Mouse (Mus musculus) T-helper 1 cell (primary cell): ENCODE data around the gene Sumo3.

ENCODE experiments used
- in situ Hi-C: fragments of 300-600 bp; cut with MboI, MseI; formaldehyde crosslinking; loops from one replicate; pipeline ENCODE4 v1.15.1; 2025; ENCODE audit warnings: high pct_unique_total_duplicates

Sumo3 gene

GRCm38 (mm10) chr10:77588036-77588435 lies 17.9 kb upstream of the Sumo3 start:
- in situ Hi-C loops: no loop called here

DNA sequence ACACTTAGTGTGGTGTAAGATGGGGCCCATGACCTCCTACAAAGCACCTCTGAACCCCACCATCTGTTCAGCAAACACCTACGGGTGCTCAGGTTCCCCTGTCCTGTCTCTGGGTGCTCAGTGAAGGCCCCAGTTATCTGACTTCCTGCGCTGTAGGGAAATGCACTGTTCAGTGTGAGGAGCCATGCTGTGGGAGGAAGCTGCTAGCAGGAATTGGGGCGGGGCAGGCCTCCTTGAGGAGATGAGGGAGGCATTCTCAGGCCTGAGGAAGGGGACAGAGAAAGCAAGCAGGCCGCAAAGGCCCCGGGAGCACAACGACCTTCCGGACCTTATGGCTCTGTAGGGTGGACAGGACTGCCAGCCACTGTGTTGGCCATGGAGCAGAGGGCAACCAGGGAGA lies 16.8 kb upstream of the Sumo3 start:
- in situ Hi-C loops: no loop called here

DNA sequence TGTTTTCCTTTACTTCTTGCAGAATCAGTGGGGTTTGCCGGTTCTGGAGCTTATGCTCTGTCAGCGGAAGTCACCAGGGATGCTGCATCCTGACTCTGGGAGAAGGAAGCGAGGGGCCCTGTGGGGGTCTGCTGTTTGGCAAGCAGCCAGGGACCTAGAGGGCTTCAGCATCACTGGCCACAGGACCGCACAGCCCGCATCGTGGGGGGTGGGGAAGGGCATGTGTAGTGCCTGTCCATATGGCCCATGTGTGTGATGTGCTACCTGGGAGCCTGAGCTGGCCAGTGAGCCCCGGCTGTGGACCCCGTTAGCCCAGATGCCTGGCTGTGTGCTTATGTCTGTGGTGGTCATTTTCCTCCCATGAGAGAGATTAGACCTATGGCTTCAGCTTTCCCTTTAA lies 16.1 kb upstream of the Sumo3 start:
- in situ Hi-C loops: no loop called here

GRCm38 (mm10) chr10:77590812-77591211 lies 15.1 kb upstream of the Sumo3 start:
- in situ Hi-C loops: no loop called here

DNA sequence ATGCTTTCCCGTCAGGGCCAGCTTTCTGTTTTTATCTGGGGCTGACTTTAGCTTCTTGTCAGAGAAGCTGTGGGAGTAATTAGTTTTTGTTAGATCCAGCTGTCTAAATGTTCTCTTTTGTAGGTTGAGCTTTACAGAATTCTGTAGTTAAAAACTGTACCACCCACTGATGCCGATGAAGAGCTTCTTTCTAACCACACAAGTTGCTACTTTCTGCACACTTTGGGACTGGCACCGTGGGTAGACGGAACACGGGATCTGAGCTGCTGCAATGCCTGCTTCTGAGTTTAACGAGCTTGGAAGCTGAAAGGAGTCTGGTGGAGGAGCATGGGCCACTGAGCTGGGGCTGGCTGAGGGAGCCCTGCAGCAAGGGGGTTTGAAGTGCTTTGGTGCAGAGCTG lies 14.4 kb upstream of the Sumo3 start:
- in situ Hi-C loops: no loop called here

DNA sequence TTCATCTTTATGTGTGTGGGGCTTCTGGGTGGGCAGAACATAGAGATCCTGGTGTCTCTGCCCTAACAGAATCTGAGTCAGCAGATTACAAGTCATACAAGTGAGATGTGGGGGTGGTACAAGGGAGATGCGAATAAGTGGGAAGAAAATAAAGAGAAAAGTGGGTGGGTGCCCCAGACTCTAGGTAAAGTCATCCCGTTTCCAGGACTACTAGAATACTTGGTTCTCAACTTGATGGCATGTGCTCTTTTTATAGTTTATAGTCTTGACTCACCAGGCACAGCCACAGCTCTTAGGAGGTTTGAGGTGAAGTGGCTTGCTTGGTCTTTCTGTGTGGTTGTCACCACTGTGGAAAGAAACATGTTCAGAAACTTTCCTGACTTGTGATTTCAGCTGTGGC lies 9.8 kb upstream of the Sumo3 start:
- in situ Hi-C loops: no loop called here

GRCm38 (mm10) chr10:77603021-77603420 lies 2.9 kb upstream of the Sumo3 start:
- in situ Hi-C loops: no loop called here

GRCm38 (mm10) chr10:77604111-77604510 lies 1.8 kb upstream of the Sumo3 start:
- in situ Hi-C loops: no loop called here

DNA sequence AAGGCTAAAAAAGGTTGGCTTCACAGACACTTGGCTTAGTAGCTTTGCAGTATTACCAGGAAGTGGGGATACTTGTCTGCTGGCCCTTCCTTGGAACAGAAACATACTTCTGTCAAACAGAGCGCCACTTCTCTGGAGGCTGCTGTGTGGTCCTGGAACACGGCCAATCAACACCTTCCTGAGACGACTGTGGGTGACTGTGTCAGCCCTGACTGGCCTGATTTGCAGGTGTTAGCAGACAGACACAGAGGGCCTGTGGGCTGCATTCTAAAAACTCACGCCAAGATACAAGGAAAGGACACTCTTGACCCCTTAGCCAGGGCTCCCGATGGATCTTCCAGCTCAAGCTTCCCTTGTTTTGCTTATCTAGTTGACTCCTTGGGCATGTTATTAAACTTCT lies 939 bp upstream of the Sumo3 start:
- in situ Hi-C loops: no loop called here

- in situ Hi-C loops: no loop called here
These were observed 529 bp upstream of the Sumo3 start for GRCm38 (mm10) chr10:77605368-77605767.

DNA sequence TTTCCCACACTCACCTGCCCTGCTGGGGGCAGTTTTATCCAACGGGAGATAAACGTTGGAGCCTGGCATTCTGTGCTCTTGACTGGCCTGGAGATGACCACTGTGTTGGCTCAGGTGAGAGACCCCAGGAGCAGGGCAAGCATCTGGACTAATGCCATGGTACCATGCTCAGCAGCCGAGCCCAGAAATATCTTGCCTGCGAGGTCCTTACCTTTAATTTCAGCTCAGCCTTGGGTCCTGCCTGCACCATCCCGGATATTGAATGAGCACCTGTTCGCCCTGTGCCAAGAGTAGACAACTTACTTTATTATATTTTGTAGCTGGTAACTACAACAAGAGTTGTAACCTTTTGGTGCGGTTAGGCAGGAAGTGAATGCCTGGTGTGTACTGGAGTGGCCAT lies 958 bp downstream of the Sumo3 start:
- in situ Hi-C loops: no loop called here

DNA sequence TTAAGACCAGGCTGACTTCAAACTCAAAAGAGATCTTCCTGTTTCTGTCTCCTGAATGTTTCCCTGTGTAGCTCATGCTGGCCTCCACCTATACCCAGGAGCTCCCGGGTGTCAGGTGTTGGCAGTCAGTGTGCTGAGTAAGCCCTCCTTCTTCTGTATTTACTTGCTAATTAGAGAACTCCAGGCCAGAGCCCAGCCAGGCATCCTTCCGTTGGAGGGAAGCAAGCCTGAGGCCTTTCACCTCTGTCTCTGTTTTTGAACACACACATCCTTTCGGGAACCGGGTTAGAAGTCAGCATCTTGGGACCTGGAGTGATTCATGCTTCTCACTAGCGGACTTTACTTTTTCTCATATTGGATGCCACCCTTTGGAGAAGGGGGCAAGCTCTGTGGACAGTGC lies 1.5 kb downstream of the Sumo3 start:
- in situ Hi-C loops: no loop called here

DNA sequence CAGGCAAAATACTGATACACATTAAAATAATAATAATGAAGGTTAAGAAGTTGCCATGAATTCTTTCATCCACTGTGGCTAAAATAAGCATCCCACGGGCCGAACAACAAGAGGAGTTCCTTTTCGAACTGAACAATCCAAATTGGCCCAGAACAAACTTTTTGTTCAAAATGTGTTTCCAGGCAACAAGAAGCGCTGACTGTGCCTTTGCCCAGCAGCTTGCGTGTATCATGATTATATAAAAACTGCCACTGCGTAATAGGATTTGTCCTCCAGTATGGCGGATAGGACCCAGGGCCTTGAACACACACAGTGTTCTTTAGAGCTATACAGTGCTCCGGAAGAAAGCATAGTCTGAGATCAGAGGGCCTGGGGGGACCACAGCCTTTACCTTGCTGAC lies 2.7 kb downstream of the Sumo3 start:
- in situ Hi-C loops: no loop called here

- in situ Hi-C loops: loop anchor here (5.0 kb wide), 1 partner anchor 1263 kb away; the partner anchor contains the start of gene Dip2a
These were observed 4.5 kb downstream of the Sumo3 start for GRCm38 (mm10) chr10:77610221-77610961.

DNA sequence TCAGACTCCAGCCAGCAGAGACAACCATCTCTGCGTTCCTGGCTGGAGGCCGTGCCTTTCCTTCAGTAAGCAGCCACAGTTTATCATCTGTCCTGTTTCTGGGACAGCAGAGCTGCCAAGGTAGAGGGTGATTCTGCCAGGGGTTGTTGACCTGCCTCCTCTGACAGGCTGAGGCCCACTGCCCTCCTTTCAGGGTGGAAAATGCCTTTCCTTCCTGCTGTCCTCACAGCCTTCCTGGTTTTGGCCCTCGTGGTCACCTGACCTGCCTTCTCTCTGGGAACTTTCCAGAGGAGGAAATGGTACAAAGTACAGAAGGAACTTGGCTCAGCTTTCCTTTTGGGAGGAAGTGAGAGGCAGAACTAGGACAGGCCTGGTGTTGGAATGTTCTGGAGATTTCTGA lies 7.5 kb downstream of the Sumo3 start:
- in situ Hi-C loops: loop anchor here (5.0 kb wide), 1 partner anchor 1266 kb away; the partner anchor contains the start of gene Dip2a

- in situ Hi-C loops: no loop called here
These were observed 9.8 kb downstream of the Sumo3 start for GRCm38 (mm10) chr10:77615647-77616046.

GRCm38 (mm10) chr10:77616166-77616565 lies 10.3 kb downstream of the Sumo3 start:
- in situ Hi-C loops: no loop called here

DNA sequence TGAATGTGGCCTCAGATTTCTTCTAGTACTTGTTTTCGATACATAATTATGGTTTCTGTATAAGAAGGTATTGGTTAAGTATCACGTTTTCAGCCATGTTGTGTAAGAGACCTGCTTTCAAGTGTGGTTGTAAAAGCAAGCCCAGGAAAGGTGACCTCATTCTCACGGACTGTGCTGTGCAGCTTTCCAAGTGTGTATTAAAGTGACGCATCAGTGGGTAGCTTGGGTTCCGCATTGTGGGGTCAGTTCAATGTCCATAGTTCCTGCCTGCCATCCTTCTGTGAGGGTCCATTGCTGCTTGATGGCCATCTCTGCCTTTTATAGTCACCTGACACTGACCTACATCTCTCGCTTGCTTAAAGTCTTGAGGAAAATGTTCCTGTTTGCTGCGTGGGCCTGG lies 11.0 kb downstream of the Sumo3 start:
- in situ Hi-C loops: no loop called here

DNA sequence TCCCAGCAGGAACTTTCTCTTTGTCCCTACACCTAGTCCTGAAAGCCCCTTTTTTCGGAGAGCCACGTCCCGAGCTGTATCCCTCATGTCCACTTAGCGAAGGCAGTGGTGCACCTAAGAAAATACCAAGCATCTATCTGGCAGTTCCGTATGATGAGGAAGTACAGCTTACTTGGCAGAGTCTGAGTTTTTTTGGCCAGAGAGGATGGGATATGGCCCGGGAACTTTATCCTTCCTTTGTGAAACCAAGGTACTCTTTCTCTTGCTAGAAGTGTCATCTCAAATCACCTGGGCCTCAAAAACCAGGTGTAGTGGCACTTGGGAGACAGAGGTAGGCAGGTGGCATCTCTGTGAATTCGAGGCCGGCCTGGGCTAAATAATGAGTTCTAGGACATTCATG lies 15.6 kb downstream of the Sumo3 start:
- in situ Hi-C loops: loop anchor here (5.0 kb wide), 1 partner anchor 104 kb away; the partner anchor contains the start of gene Fam207a

DNA sequence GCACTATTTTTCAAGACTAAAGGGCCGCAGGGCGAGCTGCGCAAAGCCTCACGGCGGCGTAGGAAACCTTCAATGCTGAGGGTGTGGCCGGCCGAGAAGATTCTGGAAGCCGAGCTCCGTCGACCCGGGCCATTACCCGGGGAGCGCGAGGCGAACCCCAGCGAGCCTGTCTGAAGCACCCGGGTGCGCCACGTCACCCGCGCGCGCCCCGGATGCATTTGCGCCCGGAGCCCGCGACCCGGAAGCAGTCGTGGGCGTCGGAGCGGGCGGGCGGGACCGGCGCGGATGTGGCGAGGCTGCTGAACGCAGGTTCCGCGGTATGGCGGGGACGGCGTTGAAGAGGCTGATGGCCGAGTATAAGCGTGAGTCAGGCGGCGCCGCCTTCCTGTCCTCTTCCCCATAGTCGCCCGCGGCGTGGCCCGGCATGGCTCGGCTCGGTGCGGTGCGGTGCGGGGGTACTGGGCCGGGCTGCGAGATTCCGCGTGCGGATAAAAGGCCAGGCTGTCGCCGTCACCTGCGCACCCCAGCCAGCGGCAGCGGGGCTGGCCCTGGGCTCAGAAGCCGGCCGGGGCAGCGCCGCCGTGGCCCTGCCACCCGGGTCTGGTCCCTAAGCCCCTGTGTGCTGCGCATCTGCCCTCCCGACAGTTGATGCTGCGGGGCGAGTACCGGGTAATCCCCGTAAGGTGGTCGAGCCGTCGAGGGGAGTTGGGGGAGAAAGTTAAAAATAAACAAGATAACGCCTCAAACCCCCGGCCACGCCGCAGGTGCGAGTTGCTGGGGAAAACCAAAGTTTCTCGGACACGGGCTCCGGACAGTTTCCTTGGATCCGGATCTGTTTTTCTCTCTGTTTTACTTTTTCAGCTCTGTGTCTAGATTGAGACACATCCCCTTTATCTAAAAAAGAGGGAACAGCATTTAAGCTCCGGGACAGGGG lies 16.4 kb downstream of the Sumo3 start, which contains the start of gene Ube2g2:
Gene Ube2g2 (plus strand): TSS at position 221 of the 934 bp plus-strand sequence.
- in situ Hi-C loops: loop anchor here (5.0 kb wide), 1 partner anchor 105 kb away; the partner anchor contains the start of gene Fam207a

- in situ Hi-C loops: loop anchor here (5.0 kb wide), 1 partner anchor 106 kb away; the partner anchor contains the start of gene Fam207a
These were observed 17.2 kb downstream of the Sumo3 start for GRCm38 (mm10) chr10:77623069-77623492.
